Mouse (Mus musculus): ENCODE measurements around the gene Dnajc6.

- TF ChIP-seq GATA1 (IDR thresholded peaks at IDR 0.05; ENCODE audit: borderline replicate concordance, low read length) (no peak), FLI1 (IDR thresholded peaks at IDR 0.05; ENCODE audit: low read length) (no peak)
Observed at GRCm38 (mm10) chr4:101637472-101637871, 141.0 kb downstream of the Dnajc6 start.

All from megakaryocyte, embryonic 14.5 days (primary cell).